Mouse (Mus musculus) hindbrain, embryonic 16.5 days (tissue): Measurements from ENCODE around the gene Pgbd5. TPM values are rescaled to one million over a fixed set of nuclear protein-coding genes. Genes with fewer than 3 reads are reported as not detected.
"Not testable (repeated sequence)": the region's sequence is repeated elsewhere in the genome, so short reads cannot be mapped to it uniquely, and the experiment has no call there.

ENCODE experiments used
- ATAC-seq: fragments of 200-750 bp; cut with Nextera tagmentation; 2 replicates; pipeline ENCODE4 v1.8.0; 2017; ENCODE audit warnings: moderate TSS enrichment, moderate library complexity
- H3K27ac ChIP-seq: fragments of 300-500 bp; sonication (generic); 2 replicates; pipeline ENCODE4 v1.5.1; 2014; ENCODE audit warnings: low read depth, mild to moderate bottlenecking, control low read depth, low read length, moderate library complexity
- H3K27me3 ChIP-seq: fragments of 300-500 bp; sonication (generic); replicated peaks from 2 replicates; pipeline ENCODE4 v1.6.1; 2014; ENCODE audit warnings: low read length; ENCODE audit not compliant: control insufficient read depth, insufficient read depth
- H3K36me3 ChIP-seq: fragments of 300-500 bp; sonication (generic); 2 replicates; pipeline ENCODE4 v1.6.1; 2014; ENCODE audit warnings: mild to moderate bottlenecking, low read length, moderate library complexity, mixed read lengths; ENCODE audit not compliant: control insufficient read depth, insufficient read depth
- H3K4me1 ChIP-seq: fragments of 300-500 bp; sonication (generic); 2 replicates; pipeline ENCODE4 v1.6.1; 2014; ENCODE audit warnings: low read depth, low read length; ENCODE audit not compliant: control insufficient read depth, insufficient read depth
- H3K4me2 ChIP-seq: fragments of 300-500 bp; sonication (generic); 2 replicates; pipeline ENCODE4 v1.6.1; 2014; ENCODE audit warnings: mild to moderate bottlenecking, low read length, control low read depth, moderate library complexity
- H3K4me3 ChIP-seq: fragments of 300-500 bp; sonication (generic); 2 replicates; pipeline ENCODE4 v1.5.1; 2014; ENCODE audit warnings: mild to moderate bottlenecking, low read length, control low read depth, moderate library complexity
- H3K9ac ChIP-seq: fragments of 300-500 bp; sonication (generic); 2 replicates; pipeline ENCODE4 v1.6.1; 2014; ENCODE audit warnings: low read depth, mild to moderate bottlenecking, control low read depth, low read length, moderate library complexity
- H3K9me3 ChIP-seq: fragments of 300-500 bp; sonication (generic); 2 replicates; pipeline ENCODE4 v1.6.1; 2014; ENCODE audit warnings: mild to moderate bottlenecking, low read length, moderate library complexity; ENCODE audit not compliant: control insufficient read depth
- WGBS: fragments of 180-500 bp; shearing (Covaris S2); extraction: QIAGEN DNeasy Blood & Tissue Kit; methylation state at CpG from one replicate; pipeline ENCODE4 v1.1.7; 2014; 5-methylcytosine and 5-hydroxymethylcytosine counted together
- polyA plus RNA-seq: library from polyadenylated mRNA; unstranded; fragments of >200 nt; fragmentation: Nextera tagmentation; extraction: Ambion mirVana; gene quantifications from 2 replicates; pipeline ENCODE4 v1.2.1, GENCODE M21; 2015

Gene Pgbd5
- polyA plus RNA-seq, 1 experiment from 2014 or later, result 13.6 TPM

DNA sequence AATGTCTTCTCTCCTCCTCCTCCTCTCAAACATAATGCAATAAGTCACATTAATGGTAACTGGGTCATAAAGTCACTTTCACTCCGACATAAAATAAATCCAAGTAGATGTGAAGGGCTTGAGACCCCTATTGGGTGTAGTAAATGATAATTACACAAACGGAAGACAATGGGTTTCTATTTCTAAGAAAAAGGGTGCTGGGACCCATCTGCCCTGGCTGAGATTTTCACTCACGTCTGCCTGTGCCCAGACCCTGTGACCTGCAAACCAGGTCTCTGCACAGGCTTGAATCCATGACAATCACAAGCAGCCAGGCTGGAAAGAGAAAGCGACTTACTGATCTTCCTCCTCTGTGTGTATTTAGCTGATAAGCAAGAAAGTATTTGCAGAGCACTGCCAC is 4.3 kb downstream of the Pgbd5 start:
- H3K36me3 ChIP-seq, result no peaks in the 10 kb centered on the region
- peak overlapping the region; percentile 77 for H3K4me2 ChIP-seq
- H3K27me3 ChIP-seq, result no peaks in the 10 kb centered on the region; the same call in 1 of the 2 replicates
- peaks cover 37% of the 10 kb centered on the region for H3K4me1 ChIP-seq
- 45% methylated on average over 4 of the region's 4 CpGs for WGBS
- peak overlapping the region; percentile 87; the same call in 1 of the 2 replicates for H3K4me3 ChIP-seq
- no peak overlapping the region for H3K9ac ChIP-seq
- peak overlapping the region; percentile 40 for H3K27ac ChIP-seq
- H3K9me3 ChIP-seq, result no peaks in the 10 kb centered on the region
- ATAC-seq, result no peak

DNA sequence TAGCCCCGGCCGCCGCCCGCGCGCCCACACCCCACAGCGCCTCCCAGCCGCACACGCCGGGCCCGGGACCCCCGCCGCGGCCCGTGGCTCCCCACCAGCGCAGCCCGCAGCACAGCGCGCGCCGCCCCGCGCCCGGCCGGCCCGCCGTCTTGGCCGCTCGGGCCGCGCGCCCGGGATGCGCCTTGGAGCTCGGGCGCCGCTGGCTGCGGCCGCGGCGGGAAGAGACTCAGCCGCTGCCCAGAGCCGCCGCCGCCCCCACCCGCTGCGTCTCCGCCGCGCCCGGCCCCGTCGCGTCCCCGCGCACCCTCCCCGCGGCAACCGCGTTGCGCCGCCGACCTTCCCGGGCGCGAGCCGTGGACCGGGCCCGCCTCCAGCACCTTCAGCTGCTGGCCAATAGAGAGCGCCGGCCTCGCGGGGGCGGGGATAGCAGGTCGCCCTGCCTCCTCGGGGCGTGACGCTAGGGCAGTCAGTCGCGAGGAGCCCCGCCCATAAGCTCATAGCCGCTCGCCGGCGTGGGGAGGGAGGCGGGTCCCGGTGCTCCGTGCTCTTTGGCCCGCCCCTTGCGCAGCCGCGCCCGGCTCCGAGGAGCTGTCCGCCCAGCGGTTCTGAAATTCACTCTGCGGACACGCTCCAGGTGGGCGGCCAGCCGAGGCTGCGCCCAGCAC is 5.2 kb downstream of the Pgbd5 start:
- Histone ChIP-seq H3K27me3 (no peaks in the 10 kb centered on the region; the same call in 1 of the 2 replicates), H3K4me3 (peak overlapping the region; percentile 87), H3K27ac (peak overlapping the region; percentile 84), H3K4me2 (peak overlapping the region; percentile 77), H3K9ac (peak overlapping the region; percentile 90), H3K4me1 (peaks cover 41% of the 10 kb centered on the region), H3K36me3 (no peaks in the 10 kb centered on the region), H3K9me3 (no peaks in the 10 kb centered on the region)
- peak; percentile 98 for ATAC-seq
- under 1% methylated on average over 63 of the region's 101 CpGs for WGBS

DNA sequence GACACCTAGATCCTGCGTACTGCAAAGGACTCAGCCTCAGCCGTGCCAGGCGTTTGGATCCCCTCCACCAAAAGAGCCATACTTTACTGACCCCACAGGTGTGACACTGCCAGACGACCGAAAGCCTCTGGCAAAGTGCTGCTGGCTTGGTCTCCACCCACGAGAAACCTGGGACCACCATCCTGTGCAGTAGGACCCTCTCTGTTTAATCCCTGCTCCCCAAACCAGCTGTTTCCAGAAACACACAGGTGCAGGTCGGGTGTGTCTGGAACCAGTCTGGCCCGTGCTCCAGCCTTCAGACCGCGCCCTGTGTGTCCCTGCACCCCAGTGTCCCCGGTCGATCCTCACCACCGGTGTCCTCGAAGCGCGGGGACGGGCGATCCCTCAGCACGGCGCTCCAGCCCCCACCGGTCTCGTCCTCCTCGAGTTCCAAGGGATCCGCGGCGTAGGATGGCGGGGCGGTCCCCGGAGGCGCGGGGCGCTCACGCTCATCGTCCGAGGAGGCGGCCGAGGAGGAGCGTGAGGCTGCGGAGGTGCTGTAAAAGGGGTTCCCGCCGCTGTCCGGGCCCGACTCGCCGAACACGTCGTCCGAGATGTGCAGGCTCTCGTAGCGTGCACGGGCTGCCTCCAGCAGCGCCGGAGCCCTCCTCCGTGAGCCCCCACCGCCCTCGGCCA is 5.9 kb downstream of the Pgbd5 start:
- Histone ChIP-seq H3K27ac (peak overlapping the region; percentile 84), H3K4me2 (peak overlapping the region; percentile 77), H3K36me3 (no peaks in the 10 kb centered on the region), H3K4me3 (peak overlapping the region; percentile 87), H3K27me3 (no peaks in the 10 kb centered on the region), H3K4me1 (peaks cover 43% of the 10 kb centered on the region), H3K9me3 (no peaks in the 10 kb centered on the region), H3K9ac (peak overlapping the region; percentile 90)
- WGBS, result 2% methylated on average over 54 of the region's 56 CpGs
- ATAC-seq, result peak; percentile 13

DNA sequence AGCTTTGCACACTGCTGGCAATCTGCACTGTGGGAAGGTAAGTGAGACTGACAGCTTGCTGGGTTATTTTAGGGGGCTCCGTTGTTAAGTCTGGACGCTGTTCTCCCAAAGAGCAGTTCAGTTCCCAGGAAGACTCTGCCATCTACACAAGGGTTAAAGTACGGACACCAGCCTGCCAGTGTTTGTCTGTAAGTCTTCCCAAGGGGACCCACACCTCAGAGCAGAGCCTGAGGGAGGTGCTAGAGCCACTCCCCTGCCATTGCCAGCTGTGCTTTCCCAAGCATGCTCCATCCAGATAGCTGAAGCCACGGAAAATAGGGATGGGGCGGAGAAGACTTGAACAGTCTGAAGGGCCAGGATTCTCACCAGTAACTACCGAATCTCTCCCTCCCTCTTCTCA is 8.6 kb downstream of the Pgbd5 start:
- no peak overlapping the region for H3K27ac ChIP-seq
- WGBS, result 35% methylated on average over 6 of the region's 6 CpGs

DNA sequence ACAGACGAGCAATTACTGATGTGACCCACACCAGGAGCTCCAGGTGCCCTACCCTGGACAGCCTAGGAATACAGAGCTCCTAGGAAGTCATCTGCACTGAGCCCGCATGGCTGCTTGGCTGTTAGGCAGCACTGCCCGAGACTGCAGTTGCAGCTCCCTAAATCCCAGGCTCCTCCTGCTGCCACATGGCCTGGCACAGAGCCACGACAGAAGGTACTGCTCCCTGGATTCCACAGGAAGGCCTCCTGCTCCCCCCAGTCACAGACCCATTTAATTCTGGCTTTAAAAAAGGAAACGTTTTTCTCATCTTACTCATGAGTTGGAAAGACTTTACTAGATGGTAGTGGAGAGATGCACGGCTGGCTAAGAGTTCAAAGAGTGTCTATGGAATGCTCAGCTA is 10.0 kb downstream of the Pgbd5 start:
- Histone ChIP-seq H3K4me3 (no peak overlapping the region), H3K27me3 (no peaks in the 10 kb centered on the region), H3K4me1 (peaks cover 43% of the 10 kb centered on the region), H3K9ac (no peak overlapping the region), H3K36me3 (no peaks in the 10 kb centered on the region), H3K4me2 (no peak overlapping the region; the same call in 1 of the 2 replicates), H3K27ac (no peak overlapping the region), H3K9me3 (no peaks in the 10 kb centered on the region)
- ATAC-seq, result no peak
- 46% methylated on average over 6 of the region's 6 CpGs for WGBS

More for the DNA sequence above, 8.6 kb downstream of the Pgbd5 start:
- no peak for ATAC-seq
- peak overlapping the region; percentile 14 for H3K4me3 ChIP-seq
- H3K9ac ChIP-seq, result peak overlapping the region; percentile 22; the same call in 1 of the 2 replicates
- H3K27me3 ChIP-seq, result no peaks in the 10 kb centered on the region
- H3K4me1 ChIP-seq, result peaks cover 46% of the 10 kb centered on the region
- no peaks in the 10 kb centered on the region for H3K9me3 ChIP-seq
- H3K36me3 ChIP-seq, result no peaks in the 10 kb centered on the region
- H3K4me2 ChIP-seq, result peak overlapping the region; percentile 77

DNA sequence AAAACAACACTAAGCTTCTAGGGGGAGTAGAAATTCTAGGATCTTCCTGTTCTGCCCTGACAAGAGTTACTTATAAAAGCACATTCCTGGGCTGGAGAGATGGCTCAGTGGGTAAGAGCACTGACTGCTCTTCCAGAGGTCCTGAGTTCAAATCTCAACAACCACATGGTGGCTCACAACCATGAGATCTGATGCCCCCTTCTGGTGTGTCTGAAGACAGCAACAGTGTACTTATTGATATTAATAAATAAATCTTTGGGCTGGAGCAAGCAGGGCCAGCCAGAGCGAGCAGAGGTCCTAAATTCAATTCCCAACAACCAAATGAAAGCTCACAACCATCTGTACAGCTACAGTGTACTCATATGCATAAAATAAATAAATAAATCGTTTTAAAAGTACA is 10.7 kb downstream of the Pgbd5 start:
- not testable (repeated sequence) for ATAC-seq, H3K4me3 ChIP-seq, H3K9ac ChIP-seq, H3K27me3 ChIP-seq, H3K36me3 ChIP-seq, H3K9me3 ChIP-seq, H3K27ac ChIP-seq, H3K4me2 ChIP-seq
- 73% methylated on average over 2 of the region's 2 CpGs for WGBS
- peaks cover 43% of the 10 kb centered on the region for H3K4me1 ChIP-seq

DNA sequence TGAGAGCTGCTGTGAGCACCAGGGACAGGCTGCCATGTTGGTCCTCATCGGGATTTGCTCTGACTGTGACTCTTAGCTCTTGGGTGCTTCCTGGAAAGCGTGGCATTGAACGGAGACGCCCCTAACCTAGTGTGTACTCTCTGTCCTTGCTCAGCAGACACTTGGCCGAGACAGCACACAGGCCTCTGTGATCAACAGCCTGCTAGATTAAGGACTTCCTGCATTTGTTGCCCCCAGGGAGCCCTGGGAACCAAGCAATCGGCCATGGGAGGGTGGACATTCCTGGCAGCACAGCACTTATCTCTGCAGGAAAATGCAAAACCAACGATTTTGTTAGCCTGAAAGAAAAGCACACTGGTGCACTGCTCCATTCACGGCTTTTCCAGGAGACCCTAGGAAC is 18.0 kb downstream of the Pgbd5 start:
- WGBS, result 73% methylated on average over 8 of the region's 8 CpGs

DNA sequence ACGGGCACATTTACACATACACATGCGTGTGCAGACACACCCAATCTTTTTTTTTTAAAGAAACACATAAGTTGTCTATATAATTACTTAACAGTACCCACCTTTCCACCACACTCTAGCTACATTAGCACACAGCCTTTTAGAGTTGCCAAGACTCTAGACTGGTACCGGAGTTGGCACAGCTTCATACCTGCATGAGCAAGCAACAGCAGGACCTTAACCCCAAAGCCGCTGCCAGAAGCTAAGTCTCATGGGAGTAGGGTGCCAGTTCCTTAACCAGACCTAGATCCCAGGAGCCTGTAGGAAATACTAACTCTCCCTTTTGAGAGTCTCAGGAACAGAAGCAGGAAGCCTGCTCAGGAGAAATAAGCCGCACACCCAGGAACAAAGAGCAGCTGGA is 20.5 kb downstream of the Pgbd5 start:
- H3K4me2 ChIP-seq, result no peak overlapping the region
- H3K9ac ChIP-seq, result no peak overlapping the region
- no peaks in the 10 kb centered on the region for H3K36me3 ChIP-seq
- no peak overlapping the region for H3K4me3 ChIP-seq
- H3K27me3 ChIP-seq, result no peaks in the 10 kb centered on the region
- WGBS, result 90% methylated on average over 5 of the region's 5 CpGs
- no peaks in the 10 kb centered on the region for H3K9me3 ChIP-seq
- H3K4me1 ChIP-seq, result no peaks in the 10 kb centered on the region
- ATAC-seq, result no peak
- H3K27ac ChIP-seq, result no peak overlapping the region

More for the DNA sequence above, 18.0 kb downstream of the Pgbd5 start:
- no peak overlapping the region for H3K27ac ChIP-seq
- no peaks in the 10 kb centered on the region for H3K36me3 ChIP-seq
- peaks cover 7% of the 10 kb centered on the region for H3K4me1 ChIP-seq
- no peak overlapping the region for H3K4me2 ChIP-seq
- no peak overlapping the region for H3K9ac ChIP-seq
- no peak for ATAC-seq
- H3K27me3 ChIP-seq, result no peaks in the 10 kb centered on the region
- H3K4me3 ChIP-seq, result no peak overlapping the region
- no peaks in the 10 kb centered on the region for H3K9me3 ChIP-seq

DNA sequence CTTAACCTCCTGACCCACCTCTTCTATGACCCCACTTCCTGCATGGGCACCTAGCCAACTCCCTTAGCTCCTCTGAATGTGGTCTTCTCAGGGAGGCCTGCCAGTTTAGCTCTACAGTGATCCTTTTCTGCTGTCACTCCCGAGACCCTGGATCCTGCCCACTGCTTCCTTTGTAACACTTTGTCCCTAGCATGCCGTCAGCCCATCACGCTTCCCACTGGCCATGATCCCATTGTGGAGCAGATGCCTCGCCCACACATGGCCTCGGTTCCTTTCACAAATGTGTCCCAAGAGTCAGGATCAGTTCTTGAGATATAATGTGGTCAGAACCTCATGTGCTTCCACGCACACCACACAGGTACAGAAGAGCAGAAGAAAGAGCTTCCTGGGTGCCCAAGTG is 21.3 kb downstream of the Pgbd5 start:
- no peaks in the 10 kb centered on the region for H3K9me3 ChIP-seq
- no peak overlapping the region for H3K4me2 ChIP-seq
- ATAC-seq, result no peak
- no peak overlapping the region for H3K9ac ChIP-seq
- 72% methylated on average over 6 of the region's 6 CpGs for WGBS
- no peak overlapping the region for H3K4me3 ChIP-seq
- no peaks in the 10 kb centered on the region for H3K36me3 ChIP-seq
- no peaks in the 10 kb centered on the region for H3K27me3 ChIP-seq
- H3K4me1 ChIP-seq, result no peaks in the 10 kb centered on the region
- H3K27ac ChIP-seq, result no peak overlapping the region
